Mouse (Mus musculus) mesoderm, embryonic 11.5 days (tissue): ENCODE measurements around the gene Slfnl1.

Source experiments
- DNase-seq: peaks from one replicate; pipeline ENCODE4 v3.0.0-alpha.2; 2012; ENCODE audit warnings: low read depth, low spot score

The Slfnl1 gene

GRCm38 (mm10) chr4:120581711-120582110 is 49.7 kb downstream of the Slfnl1 start:
- DNase-seq, result no peak
